Mouse (Mus musculus): ENCODE results near the gene Smagp. TPM values are rescaled to one million over a fixed set of nuclear protein-coding genes. Genes with fewer than 3 reads are reported as not detected.

The Smagp gene
- total and polyA plus RNA-seq, 2 experiments from 2014 or later, result 19.0 to 27.6 TPM

DNA sequence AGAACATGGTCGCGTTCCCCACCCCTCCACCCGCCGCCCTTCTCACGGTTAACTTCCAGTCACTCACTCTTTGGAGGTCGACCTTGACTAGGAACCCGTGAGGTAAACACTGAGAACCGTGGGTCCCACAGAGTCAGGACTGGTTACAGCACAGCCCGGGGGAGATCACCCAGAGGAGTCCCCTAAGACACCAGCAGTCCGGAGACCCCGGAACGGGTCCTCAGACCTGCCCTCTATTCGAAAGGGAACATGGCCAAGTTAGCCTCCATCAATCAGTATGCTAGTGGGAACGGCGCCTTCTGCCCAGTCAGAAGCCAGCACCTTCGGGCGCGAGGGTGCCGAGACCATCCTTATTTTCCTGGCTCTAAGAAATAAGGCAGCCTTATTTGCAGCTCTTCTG is 20.5 kb downstream of the Smagp start:
- Histone ChIP-seq H3K9ac (replicated peaks; ENCODE audit: low read depth, low read length) (peak overlapping the region; percentile 92), H3K9me3 (replicated peaks; ENCODE audit: control insufficient read depth, low read length) (no peaks in the 10 kb centered on the region), H3K4me1 (ENCODE audit: control insufficient read depth, insufficient read depth) (peaks cover 8% of the 10 kb centered on the region; the same call in 1 of the 2 replicates), H3K36me3 (replicated peaks; ENCODE audit: control insufficient read depth, insufficient read depth, low read length) (peaks cover 38% of the 10 kb centered on the region), H3K27ac (ENCODE audit: low read depth) (peak overlapping the region; percentile 99), H3K4me2 (ENCODE audit: low read depth, low read length) (peak overlapping the region; percentile 84), H3K27me3 (ENCODE audit: control insufficient read depth, insufficient read depth, low read length) (no peaks in the 10 kb centered on the region), H3K4me3 (ENCODE audit: low read depth, low read length) (peak overlapping the region; percentile 91)
- DNase-seq (ENCODE audit: low spot score), result no peak
- TF ChIP-seq EP300 (IDR thresholded peaks at IDR 0.05; ENCODE audit: low read depth) (no peak), CTCF (IDR thresholded peaks at IDR 0.05; ENCODE audit: low read depth) (no peak)
- ATAC-seq (ENCODE audit: insufficient read depth, low read depth), result peak; percentile 3
- WGBS, result under 1% methylated on average over 19 of the region's 19 CpGs

DNA sequence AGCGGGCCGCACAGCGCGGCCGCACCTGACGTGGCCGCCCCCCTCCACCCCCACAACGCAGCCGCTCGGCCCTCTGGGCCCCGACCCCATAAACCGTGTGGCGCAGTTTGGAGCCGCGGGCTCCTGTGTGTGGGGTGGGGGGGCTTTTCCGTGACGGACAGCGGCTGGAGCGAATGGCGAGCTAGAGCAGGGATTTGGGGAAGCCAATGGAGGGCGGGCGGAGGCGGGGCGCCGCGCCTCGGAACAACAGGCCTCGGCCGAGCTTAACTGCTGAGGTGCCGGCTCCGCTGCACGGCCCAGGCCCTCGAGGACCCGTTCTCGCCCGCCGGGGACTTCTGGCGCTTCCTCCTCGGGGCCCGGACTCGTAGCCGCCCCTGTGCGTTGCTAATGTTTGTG is 20.9 kb downstream of the Smagp start:
- Histone ChIP-seq H3K36me3 (replicated peaks; ENCODE audit: control insufficient read depth, insufficient read depth, low read length) (peaks cover 35% of the 10 kb centered on the region), H3K27me3 (ENCODE audit: control insufficient read depth, insufficient read depth, low read length) (0 out of 2 replicates have a peak, but pooled peaks cover 3% of the 10 kb centered on the region), H3K27ac (ENCODE audit: low read depth) (peak overlapping the region; percentile 99), H3K4me3 (ENCODE audit: low read depth, low read length) (peak overlapping the region; percentile 91), H3K4me2 (ENCODE audit: low read depth, low read length) (peak overlapping the region; percentile 84), H3K4me1 (ENCODE audit: control insufficient read depth, insufficient read depth) (peaks cover 8% of the 10 kb centered on the region; the same call in 1 of the 2 replicates), H3K9ac (replicated peaks; ENCODE audit: low read depth, low read length) (peak overlapping the region; percentile 92), H3K9me3 (replicated peaks; ENCODE audit: control insufficient read depth, low read length) (no peaks in the 10 kb centered on the region)
- DNase-seq (ENCODE audit: low spot score) (peak; percentile 88), ATAC-seq (ENCODE audit: insufficient read depth, low read depth) (peak; percentile 83)
- WGBS, result under 1% methylated on average over 36 of the region's 43 CpGs
- TF ChIP-seq EP300 (IDR thresholded peaks at IDR 0.05; ENCODE audit: low read depth) (no peak), CTCF (IDR thresholded peaks at IDR 0.05; ENCODE audit: low read depth) (no peak)

DNA sequence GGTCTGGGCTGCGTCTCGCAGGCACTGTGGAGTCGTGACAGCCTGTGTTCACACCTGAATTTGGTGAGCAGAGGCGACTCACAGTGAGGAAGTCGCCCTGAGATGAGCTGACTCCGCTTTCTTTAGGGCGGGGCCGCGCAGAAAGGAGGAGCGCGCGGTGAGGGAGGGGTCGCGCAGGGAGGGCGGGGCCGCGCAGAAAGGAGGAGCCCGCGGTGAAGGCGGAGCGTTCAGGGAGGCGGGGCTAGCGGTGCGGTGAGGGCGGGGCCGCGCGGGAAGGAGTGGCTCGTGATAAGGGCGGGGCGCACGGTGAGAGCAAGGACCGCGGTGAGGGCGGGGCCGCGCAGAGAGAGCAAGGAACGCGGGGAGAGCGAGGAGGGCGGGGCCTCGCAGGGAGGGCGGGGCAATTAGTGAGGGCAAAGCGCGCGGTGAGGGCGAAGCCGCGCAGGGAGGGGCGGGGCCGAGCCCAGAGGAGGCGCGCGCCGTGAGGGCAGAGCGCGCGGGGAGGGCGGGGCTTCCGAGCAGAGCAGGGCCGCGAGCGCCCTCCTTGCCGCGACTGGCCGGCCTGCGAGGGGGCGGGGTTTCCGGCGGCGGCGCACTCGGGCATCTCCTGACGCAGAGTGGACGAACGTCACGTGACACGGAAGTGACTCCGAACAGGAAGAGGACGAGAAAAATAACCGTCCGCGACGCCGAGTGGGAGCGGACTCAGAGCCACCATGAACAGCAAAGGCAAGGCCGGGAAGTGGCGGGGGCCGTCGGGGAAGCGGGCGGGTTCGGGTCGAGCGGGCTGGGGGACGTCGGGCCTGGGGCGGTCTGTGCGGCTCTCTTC is 21.5 kb downstream of the Smagp start, which contains the start of gene Dazap2:
Dazap2 (plus strand) TSS at position 354 of the 829 bp plus-strand sequence.
- Histone ChIP-seq H3K9ac (replicated peaks; ENCODE audit: low read depth, low read length) (peak within 1 kb of the TSS; percentile 92), H3K4me3 (ENCODE audit: low read depth, low read length) (peak within 1 kb of the TSS; percentile 91), H3K9me3 (replicated peaks; ENCODE audit: control insufficient read depth, low read length) (no peaks in the 10 kb centered on the region), H3K36me3 (replicated peaks; ENCODE audit: control insufficient read depth, insufficient read depth, low read length) (peaks cover 29% of the 10 kb centered on the region), H3K4me2 (ENCODE audit: low read depth, low read length) (peak within 1 kb of the TSS; percentile 84), H3K27me3 (ENCODE audit: control insufficient read depth, insufficient read depth, low read length) (0 out of 2 replicates have a peak, but pooled peaks cover 3% of the 10 kb centered on the region), H3K27ac (ENCODE audit: low read depth) (peak within 1 kb of the TSS; percentile 99), H3K4me1 (ENCODE audit: control insufficient read depth, insufficient read depth) (peaks cover 8% of the 10 kb centered on the region; the same call in 1 of the 2 replicates)
- under 1% methylated on average over 85 of the region's 99 CpGs for WGBS
- TF ChIP-seq EP300 (IDR thresholded peaks at IDR 0.05; ENCODE audit: low read depth) (no peak; the same call in 1 of the 2 replicates), CTCF (IDR thresholded peaks at IDR 0.05; ENCODE audit: low read depth) (no peak)
- ATAC-seq (ENCODE audit: insufficient read depth, low read depth) (peak; percentile 85), DNase-seq (ENCODE audit: low spot score) (peak; percentile 99)

DNA sequence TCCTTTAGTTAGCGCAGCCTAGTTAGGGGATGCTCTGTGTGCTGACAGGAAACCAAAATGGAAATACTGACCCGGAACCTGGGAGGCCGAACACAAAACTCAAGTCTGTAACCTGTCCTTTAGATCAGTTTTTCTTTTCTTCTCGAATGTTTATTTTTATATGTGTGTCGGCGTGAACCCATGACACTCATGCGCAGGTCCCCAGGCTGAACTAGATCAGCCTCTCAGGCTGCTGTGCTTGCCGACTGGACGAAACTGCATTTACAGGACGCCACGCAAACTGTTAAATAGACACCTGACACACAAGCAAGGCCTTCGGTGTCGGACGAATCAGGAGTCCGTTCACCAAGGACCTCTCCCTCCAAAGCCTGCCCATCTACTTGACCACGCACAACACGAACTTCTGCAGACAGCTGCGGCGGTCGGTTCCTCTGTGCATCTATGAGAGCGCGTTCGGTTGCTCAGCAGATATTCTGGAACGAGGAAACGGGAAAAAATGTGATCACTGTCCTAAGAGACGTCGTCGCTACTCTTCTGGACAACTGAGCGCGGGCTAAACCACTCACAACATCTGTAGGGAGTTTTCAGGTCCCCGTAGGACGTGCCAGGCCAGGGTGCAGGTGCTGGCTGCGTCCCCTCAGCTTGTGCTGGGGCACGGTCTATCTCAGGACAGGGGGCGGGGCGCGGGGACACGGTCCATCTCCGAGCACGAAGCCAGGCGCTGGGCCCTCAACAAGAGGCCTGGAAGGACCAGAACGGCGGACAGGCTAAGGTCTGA is 22.3 kb downstream of the Smagp start:
- Histone ChIP-seq H3K27ac (ENCODE audit: low read depth) (peak overlapping the region; percentile 80), H3K9me3 (replicated peaks; ENCODE audit: control insufficient read depth, low read length) (no peaks in the 10 kb centered on the region), H3K4me1 (ENCODE audit: control insufficient read depth, insufficient read depth) (peaks cover 8% of the 10 kb centered on the region; the same call in 1 of the 2 replicates), H3K4me2 (ENCODE audit: low read depth, low read length) (peak overlapping the region; percentile 84), H3K9ac (replicated peaks; ENCODE audit: low read depth, low read length) (peak overlapping the region; percentile 92; the same call in 1 of the 2 replicates), H3K27me3 (ENCODE audit: control insufficient read depth, insufficient read depth, low read length) (0 out of 2 replicates have a peak, but pooled peaks cover 3% of the 10 kb centered on the region), H3K36me3 (replicated peaks; ENCODE audit: control insufficient read depth, insufficient read depth, low read length) (peaks cover 21% of the 10 kb centered on the region), H3K4me3 (ENCODE audit: low read depth, low read length) (peak overlapping the region; percentile 91)
- WGBS, result 12% methylated on average over 43 of the region's 43 CpGs
- TF ChIP-seq EP300 (IDR thresholded peaks at IDR 0.05; ENCODE audit: low read depth) (no peak), CTCF (IDR thresholded peaks at IDR 0.05; ENCODE audit: low read depth) (no peak)
- DNase-seq (ENCODE audit: low spot score) (no peak), ATAC-seq (ENCODE audit: insufficient read depth, low read depth) (no peak)

DNA sequence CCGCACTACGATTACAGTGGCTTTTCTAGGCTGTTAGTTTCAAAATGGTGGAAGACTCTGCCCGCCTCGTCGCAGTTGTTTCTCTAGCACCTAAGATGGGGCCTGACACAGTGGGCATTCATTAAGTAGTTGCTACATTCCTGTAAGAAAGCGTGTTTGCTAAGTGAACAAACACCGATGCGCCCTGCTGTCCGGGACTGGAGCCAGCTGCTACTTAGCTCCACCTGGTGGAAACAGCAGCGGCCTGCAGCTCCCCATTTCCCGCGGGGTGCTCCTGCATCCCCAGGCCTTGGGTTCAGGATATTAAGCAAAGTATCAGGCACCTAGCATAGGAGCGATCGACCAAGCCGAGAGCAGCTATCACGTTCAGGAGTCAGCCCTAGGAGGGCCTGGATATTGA is 23.2 kb downstream of the Smagp start:
- peaks cover 8% of the 10 kb centered on the region; the same call in 1 of the 2 replicates for H3K4me1 ChIP-seq (ENCODE audit: control insufficient read depth, insufficient read depth)
- H3K4me3 ChIP-seq (ENCODE audit: low read depth, low read length), result peak overlapping the region; percentile 22; the same call in 1 of the 2 replicates
- H3K36me3 ChIP-seq (replicated peaks; ENCODE audit: control insufficient read depth, insufficient read depth, low read length), result peaks cover 13% of the 10 kb centered on the region
- H3K4me2 ChIP-seq (ENCODE audit: low read depth, low read length), result peak overlapping the region; percentile 49
- H3K9ac ChIP-seq (replicated peaks; ENCODE audit: low read depth, low read length), result no peak overlapping the region
- DNase-seq (ENCODE audit: low spot score) (peak; percentile 69), ATAC-seq (ENCODE audit: insufficient read depth, low read depth) (no peak)
- no peaks in the 10 kb centered on the region for H3K9me3 ChIP-seq (replicated peaks; ENCODE audit: control insufficient read depth, low read length)
- H3K27me3 ChIP-seq (ENCODE audit: control insufficient read depth, insufficient read depth, low read length), result 0 out of 2 replicates have a peak, but pooled peaks cover 3% of the 10 kb centered on the region
- H3K27ac ChIP-seq (ENCODE audit: low read depth), result no peak overlapping the region
- 8% methylated on average over 16 of the region's 16 CpGs for WGBS
- TF ChIP-seq EP300 (IDR thresholded peaks at IDR 0.05; ENCODE audit: low read depth), result no peak
- peak; percentile 83 for TF ChIP-seq CTCF (IDR thresholded peaks at IDR 0.05; ENCODE audit: low read depth)

All from heart, postnatal 0 days (tissue).